Mouse (Mus musculus) heart, postnatal 14 days (tissue): ENCODE results near the gene Naa15. TPM values are rescaled to one million over a fixed set of nuclear protein-coding genes. Genes with fewer than 3 reads are reported as not detected.
"Not testable (repeated sequence)": the region's sequence is repeated elsewhere in the genome, so short reads cannot be mapped to it uniquely, and the experiment has no call there.

Experiments
- DNase-seq, 2 experiments: peaks; one replicate each; pipeline ENCODE4 v3.0.0; 2021 to 2022
- intact Hi-C: fragments of 180-260 bp; cut with DNase I; formaldehyde crosslinking; loops from one replicate; pipeline ENCODE4 v1.15.1; 2025
- total RNA-seq, 2 experiments: library from RNA; stranded (reverse); gene quantifications; 2 replicates each; pipeline ENCODE4 v1.2.3; 2021

The Naa15 gene
- total RNA-seq, 2 experiments from 2014 or later = 44.8 to 45.0 TPM

GRCm38 (mm10) chr3:51417485-51417884 lies 2.5 kb downstream of the Naa15 start:
- no peak for DNase-seq
- intact Hi-C loops = no loop called here

GRCm38 (mm10) chr3:51417966-51418365 lies 3.0 kb downstream of the Naa15 start:
- intact Hi-C loops = no loop called here
- no peak for DNase-seq

- intact Hi-C loops = no loop called here
- no peak for DNase-seq
Observed at GRCm38 (mm10) chr3:51421921-51422320, 7.0 kb downstream of the Naa15 start.

- no peak for DNase-seq
- intact Hi-C loops = no loop called here
Observed at GRCm38 (mm10) chr3:51425394-51425793, 10.4 kb downstream of the Naa15 start.

- intact Hi-C loops, DNase-seq: not testable (repeated sequence)
Observed at GRCm38 (mm10) chr3:51434364-51434763, 19.4 kb downstream of the Naa15 start.

- no peak for DNase-seq
- intact Hi-C loops = no loop called here
Observed at GRCm38 (mm10) chr3:51434871-51435595, 20.1 kb downstream of the Naa15 start.

- no peak for DNase-seq
- intact Hi-C loops = no loop called here
Observed at GRCm38 (mm10) chr3:51468530-51468929, 53.6 kb downstream of the Naa15 start.

GRCm38 (mm10) chr3:51475706-51476105 lies 60.8 kb downstream of the Naa15 start:
- intact Hi-C loops = no loop called here

GRCm38 (mm10) chr3:51479893-51480292 lies 64.9 kb downstream of the Naa15 start:
- intact Hi-C loops = no loop called here
- no peak for DNase-seq

More at GRCm38 (mm10) chr3:51475706-51476105, 60.8 kb downstream of the Naa15 start:
- no peak for DNase-seq

- DNase-seq = peak; percentile 62 to 70
- intact Hi-C loops = no loop called here
Observed at GRCm38 (mm10) chr3:51481059-51481458, 66.1 kb downstream of the Naa15 start.

GRCm38 (mm10) chr3:51481881-51482280 lies 66.9 kb downstream of the Naa15 start:
- DNase-seq = no peak
- intact Hi-C loops = loop anchor here (2.0 kb wide), 1 partner anchor 761 kb away; no protein-coding TSS in a partner anchor

GRCm38 (mm10) chr3:51482781-51483180 lies 67.8 kb downstream of the Naa15 start:
- no peak for DNase-seq
- intact Hi-C loops = loop anchor here (2.0 kb wide), 1 partner anchor 760 kb away; no protein-coding TSS in a partner anchor

- intact Hi-C loops = loop anchor here (2.0 kb wide), 1 partner anchor 759 kb away; no protein-coding TSS in a partner anchor
- peak; percentile 96 to 98 for DNase-seq
Observed at GRCm38 (mm10) chr3:51483741-51484359, 68.9 kb downstream of the Naa15 start, which contains the start of gene Rab33b. Rab33b (plus strand) TSS chr3:51483920.

GRCm38 (mm10) chr3:51484370-51484769 lies 69.4 kb downstream of the Naa15 start:
- intact Hi-C loops = no loop called here
- no peak for DNase-seq

GRCm38 (mm10) chr3:51485347-51485746 lies 70.4 kb downstream of the Naa15 start:
- no peak for DNase-seq
- intact Hi-C loops = no loop called here

GRCm38 (mm10) chr3:51486491-51487195 lies 71.7 kb downstream of the Naa15 start:
- intact Hi-C loops = no loop called here
- peak in 1 of 2 experiments; percentile 14 for DNase-seq

GRCm38 (mm10) chr3:51490088-51490753 lies 75.3 kb downstream of the Naa15 start:
- no peak for DNase-seq
- intact Hi-C loops = no loop called here

- DNase-seq = peak in 1 of 2 experiments; percentile 15
- intact Hi-C loops = no loop called here
Observed at GRCm38 (mm10) chr3:51493272-51493838, 78.4 kb downstream of the Naa15 start.

- DNase-seq = no peak
Observed at GRCm38 (mm10) chr3:51494466-51494865, 79.5 kb downstream of the Naa15 start.

GRCm38 (mm10) chr3:51495646-51496045 lies 80.7 kb downstream of the Naa15 start:
- DNase-seq = no peak
- intact Hi-C loops = no loop called here

More at GRCm38 (mm10) chr3:51494466-51494865, 79.5 kb downstream of the Naa15 start:
- intact Hi-C loops = no loop called here
